Mouse (Mus musculus) adrenal gland, postnatal 14 days (tissue): ENCODE results near the gene Olfr1500. TPM values are rescaled to one million over a fixed set of nuclear protein-coding genes. Genes with fewer than 3 reads are reported as not detected.
A peak's percentile ranks its signal among the peaks of the same experiment; 100 is the strongest.
"Not testable (repeated sequence)": the region's sequence is repeated elsewhere in the genome, so short reads cannot be mapped to it uniquely, and the experiment has no call there.

Experiments used
- DNase-seq: peaks from one replicate; pipeline ENCODE4 v3.0.0; 2021; ENCODE audit warnings: mixed read lengths
- long read RNA-seq, 2 experiments: library from polyadenylated mRNA; stranded (forward); transcript quantifications; one replicate each; pipeline ENCODE4 v2.0.0; 2021
- total RNA-seq: library from RNA; stranded (reverse); gene quantifications from 2 replicates; pipeline ENCODE4 v1.2.3, GENCODE M21; 2021

Olfr1500 gene
- not detected in 2 replicates for total RNA-seq
- long read RNA-seq, experiment 1: 0 reads
- long read RNA-seq, experiment 2: 0 reads

DNA sequence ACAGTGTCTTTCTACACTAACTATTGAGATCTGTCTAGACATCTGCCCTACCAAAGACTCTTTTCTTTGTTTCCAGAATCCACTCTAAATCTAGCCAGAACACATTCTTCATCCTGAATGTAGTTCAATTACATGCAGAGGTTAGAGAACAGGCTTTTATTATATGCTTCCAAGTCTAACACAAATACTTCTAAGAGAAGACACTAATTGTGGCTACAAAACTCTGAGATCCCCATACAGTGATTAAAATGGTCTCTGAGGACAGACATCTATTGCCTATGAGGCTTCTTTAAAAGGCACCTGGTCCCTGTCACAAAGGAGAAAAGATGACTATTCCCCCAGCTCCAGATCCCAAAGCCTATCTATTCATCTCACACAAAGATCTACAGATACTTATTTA, at the start of gene Olfr1500:
Olfr1500 (minus strand) TSS at position 101 of the 400 bp plus-strand sequence.
- no peak for DNase-seq

DNA sequence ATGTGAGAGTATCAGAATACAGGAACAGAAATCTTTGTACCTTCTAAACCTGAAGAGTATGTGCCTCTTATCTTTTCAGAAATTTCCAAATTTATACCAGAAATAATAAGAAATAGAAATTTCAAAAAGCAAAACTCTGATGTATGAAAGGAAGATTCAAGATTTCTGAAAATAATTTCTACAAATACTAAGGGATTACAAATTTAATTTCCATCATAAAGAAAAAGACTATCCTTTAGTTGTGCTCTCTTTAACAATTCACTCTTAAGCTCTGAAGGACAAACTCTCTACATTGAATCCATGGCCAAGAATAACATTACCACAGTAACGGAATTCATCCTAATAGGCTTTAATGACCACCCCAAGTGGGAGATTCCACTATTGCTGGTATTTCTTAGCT, 31.2 kb upstream of the Olfr1500 start, which contains the start of gene Olfr1502:
Olfr1502 (plus strand) TSS at position 301 of the 400 bp plus-strand sequence.
- no peak for DNase-seq

DNA sequence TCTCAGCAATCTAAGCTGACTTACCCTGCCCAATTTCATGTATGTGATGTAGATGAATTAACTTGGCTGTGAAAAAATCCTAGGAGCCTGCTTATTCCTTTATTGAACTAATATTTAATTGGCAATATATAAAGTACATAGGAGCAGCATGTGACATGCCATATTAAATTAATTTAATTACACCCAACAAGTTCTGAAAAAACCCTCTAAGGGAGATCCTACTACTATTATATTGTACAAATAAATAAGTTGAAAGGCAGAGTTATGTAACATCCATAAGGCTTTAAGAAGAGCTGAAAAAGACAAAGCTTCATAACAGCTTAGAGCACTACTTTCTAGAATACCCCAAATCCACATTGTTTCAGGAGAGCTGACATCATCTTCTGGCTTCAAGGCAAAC, 20.3 kb upstream of the Olfr1500 start, which contains the start of gene Olfr1501:
Olfr1501 (minus strand) TSS at position 101 of the 400 bp plus-strand sequence.
- DNase-seq: not testable (repeated sequence)

DNA sequence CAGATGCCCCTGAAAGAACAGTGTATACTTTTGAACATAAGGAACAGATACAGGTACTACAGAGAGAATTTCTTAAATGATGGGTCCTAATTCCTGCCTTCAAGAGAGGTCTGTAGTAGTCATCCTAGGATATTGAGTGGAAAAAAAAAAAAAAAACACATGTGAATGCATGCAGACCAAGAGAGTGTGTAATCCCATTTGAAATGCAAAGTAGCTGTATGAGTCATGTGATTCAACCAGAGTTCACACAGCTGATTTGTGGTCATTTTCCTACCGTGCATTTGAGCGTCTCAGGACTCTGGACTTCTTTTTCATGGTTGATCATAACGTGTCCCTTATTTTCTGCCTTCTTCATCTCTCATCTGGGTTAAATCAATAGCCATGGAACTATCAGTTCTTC, 1.8 kb downstream of the Olfr1500 start:
- no peak for DNase-seq

DNA sequence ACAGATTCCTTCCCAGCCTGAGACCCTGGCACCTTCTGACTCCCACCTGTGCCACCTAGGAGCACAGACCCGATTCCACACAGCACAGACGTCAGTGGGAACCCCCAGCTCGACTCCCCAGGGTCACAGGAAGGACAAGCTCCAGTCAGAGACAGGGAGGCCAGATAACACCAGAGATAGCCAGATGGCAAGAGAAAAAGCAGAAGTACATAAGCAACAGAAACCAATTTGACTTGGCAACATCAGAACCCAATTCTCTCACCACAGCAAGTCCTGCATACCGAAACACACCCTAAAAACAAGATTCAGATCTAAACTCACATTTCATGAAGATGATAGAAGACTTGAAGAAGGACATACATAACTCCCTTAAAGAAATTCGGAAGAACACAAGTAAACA, 9.4 kb downstream of the Olfr1500 start:
- DNase-seq: no peak

DNA sequence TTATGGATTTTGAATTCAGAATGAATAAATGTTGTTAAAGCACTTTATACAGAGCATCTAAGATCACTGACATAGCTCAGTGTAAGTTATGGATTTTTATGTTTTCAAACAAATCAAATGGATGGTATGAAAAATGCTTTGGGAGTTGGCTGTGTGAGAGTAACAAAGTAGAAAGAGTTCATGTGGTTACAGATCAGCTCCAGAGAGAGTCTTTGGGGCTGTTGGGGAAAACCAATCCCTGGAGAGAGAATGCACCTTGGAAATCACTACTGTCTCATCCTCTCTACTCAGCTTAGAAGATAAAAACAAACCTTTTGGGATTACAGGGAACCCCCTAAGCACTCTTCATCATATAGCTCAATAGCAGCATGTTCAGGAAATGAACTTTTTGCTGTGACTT, 10.9 kb downstream of the Olfr1500 start, which contains the start of gene Olfr1499:
Olfr1499 (minus strand) TSS at position 101 of the 400 bp plus-strand sequence.
- no peak for DNase-seq

DNA sequence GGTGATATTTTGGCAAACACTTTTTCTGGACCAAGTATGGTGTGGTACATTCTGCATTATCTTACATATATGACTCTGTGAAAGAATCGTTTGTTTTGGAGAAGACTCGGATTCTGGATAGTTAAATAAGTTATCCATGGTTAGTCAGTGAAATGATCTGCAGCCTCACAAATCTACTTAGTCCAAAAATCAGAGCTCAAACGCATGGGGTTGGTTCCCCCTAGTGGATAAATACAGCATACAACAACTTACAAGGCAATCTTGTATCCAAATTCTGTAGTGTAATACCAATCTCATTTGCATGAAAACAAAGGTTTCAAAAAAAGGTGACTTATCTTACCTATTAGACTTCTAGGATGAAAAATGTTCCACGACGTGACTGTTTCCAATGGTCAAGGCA, 11.5 kb downstream of the Olfr1500 start:
- no peak for DNase-seq

DNA sequence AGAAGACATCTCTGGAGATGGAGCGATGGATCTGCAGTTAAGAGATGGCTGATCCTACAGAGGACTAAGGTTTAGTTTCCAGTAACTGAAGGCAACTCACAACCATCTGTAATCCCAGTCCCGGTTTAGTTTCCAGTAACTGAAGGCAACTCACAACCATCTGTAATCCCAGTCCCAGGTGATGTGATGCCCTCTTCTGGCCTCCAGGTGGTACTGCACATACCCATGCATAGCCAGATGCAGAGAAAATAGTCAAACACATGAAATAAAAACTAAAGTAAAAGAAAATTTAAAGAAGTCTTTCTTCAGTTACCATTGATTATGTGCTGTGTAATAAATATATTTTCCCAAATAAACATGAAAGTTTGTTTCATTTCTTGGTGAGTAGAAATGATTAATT, 17.5 kb downstream of the Olfr1500 start:
- peak; percentile 4 for DNase-seq

DNA sequence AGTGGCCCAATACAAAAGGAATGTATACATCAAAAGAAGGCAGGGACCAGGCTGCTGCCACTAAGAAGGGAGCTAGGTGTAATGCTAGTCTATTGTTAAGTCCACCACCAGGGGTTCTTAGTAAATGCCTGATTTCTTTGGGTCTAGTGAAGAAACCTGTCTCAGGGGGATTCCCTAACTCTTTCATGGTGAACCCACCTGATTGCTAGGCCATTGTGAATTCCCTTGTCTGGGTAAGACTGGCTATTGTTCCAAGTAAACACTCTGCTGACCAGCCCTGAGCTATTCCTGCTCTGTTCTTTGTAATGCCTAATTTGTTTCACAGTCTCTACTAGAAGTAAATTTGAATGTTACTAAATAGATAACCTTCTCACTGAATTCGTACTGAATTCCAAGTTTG, 24.8 kb downstream of the Olfr1500 start:
- not testable (repeated sequence) for DNase-seq

DNA sequence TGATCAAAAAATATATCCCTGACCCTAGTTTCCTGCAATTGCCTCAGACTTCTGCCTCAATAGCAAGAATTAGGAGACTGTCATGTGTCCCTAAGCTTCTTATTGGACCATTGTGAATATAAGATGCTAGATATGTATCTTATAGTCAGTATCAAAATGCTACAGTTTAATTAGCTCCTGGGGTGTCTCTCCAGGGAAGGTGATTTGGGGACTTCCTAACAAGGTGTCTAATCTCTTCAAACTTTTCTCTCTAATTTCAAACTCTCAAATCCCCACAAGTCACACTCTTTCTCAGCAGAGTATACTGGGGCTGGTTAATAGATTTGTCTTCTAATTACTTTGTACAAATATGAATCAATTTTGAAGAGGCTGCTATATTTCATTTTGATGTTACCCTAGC, 32.2 kb downstream of the Olfr1500 start, which contains the start of gene Olfr1497:
Olfr1497 (minus strand) TSS at position 101 of the 400 bp plus-strand sequence.
- DNase-seq: no peak

DNA sequence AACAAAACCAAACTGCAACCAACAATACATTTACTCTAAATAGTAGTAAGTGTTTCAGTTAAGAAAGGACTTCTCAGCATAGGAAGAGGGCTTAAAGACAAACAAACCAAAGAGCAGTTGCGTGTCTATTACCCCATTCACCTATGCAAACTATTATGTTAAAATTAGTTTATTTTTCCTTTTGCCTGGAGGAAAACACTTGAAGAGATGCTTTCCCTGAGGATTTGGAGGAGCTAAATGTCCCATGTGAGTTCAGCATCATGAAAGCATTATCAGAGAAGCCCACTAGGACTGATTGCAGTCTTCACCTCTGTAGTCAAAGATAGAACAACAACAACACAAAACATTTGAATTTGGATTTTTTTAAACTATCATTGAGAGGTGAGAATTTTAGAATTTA, 52.7 kb downstream of the Olfr1500 start, which contains the start of gene Olfr1496:
Olfr1496 (plus strand) TSS at position 301 of the 400 bp plus-strand sequence.
- DNase-seq: no peak

Other genes starting within 250 kb of the Olfr1500 start
- not detected in 2 replicates for gene Olfr1484, start 247.0 kb downstream of the Olfr1500 start, total RNA-seq
- gene Olfr1487, start 213.1 kb downstream of the Olfr1500 start, total RNA-seq: not detected in 2 replicates
- not detected in 2 replicates for gene Olfr1489, start 198.9 kb downstream of the Olfr1500 start, total RNA-seq
- not detected in 2 replicates for gene Olfr1490, start 179.4 kb downstream of the Olfr1500 start, total RNA-seq
- gene Olfr1491, start 133.2 kb downstream of the Olfr1500 start, total RNA-seq: not detected in 2 replicates
- gene Olfr1493-ps1, start 107.2 kb downstream of the Olfr1500 start, total RNA-seq: not detected in 2 replicates
- not detected in 2 replicates for gene Olfr1494, start 90.8 kb downstream of the Olfr1500 start, total RNA-seq
- gene Olfr1495, start 65.9 kb downstream of the Olfr1500 start, total RNA-seq: not detected in 2 replicates
- gene Olfr1496, start 52.6 kb downstream of the Olfr1500 start, total RNA-seq: not detected in 2 replicates
- gene Olfr1497, start 32.3 kb downstream of the Olfr1500 start, total RNA-seq: not detected in 2 replicates
- gene Olfr1499, start 11.0 kb downstream of the Olfr1500 start, total RNA-seq: not detected in 2 replicates
- gene Olfr1501, start 20.2 kb upstream of the Olfr1500 start, total RNA-seq: not detected in 2 replicates
- gene Olfr1502, start 31.3 kb upstream of the Olfr1500 start, total RNA-seq: not detected in 2 replicates
- gene Olfr1504, start 67.4 kb upstream of the Olfr1500 start, total RNA-seq: not detected in 2 replicates
- not detected in 2 replicates for gene Olfr1505, start 83.0 kb upstream of the Olfr1500 start, total RNA-seq